Mouse (Mus musculus): ENCODE measurements around the gene Chchd2.
"Not testable (repeated sequence)": the region's sequence is repeated elsewhere in the genome, so short reads cannot be mapped to it uniquely, and the experiment has no call there.

Gene Chchd2

GRCm38 (mm10) chr5:129886911-129887636 is at the start of gene Chchd2:
Chchd2 (minus strand) TSS chr5:129887470.
- peak; percentile 92 to 93 for DNase-seq

- no peak for DNase-seq
Observed at GRCm38 (mm10) chr5:129936941-129937340, 49.7 kb upstream of the Chchd2 start.

- DNase-seq: no peak
Observed at GRCm38 (mm10) chr5:129929924-129930855, 42.9 kb upstream of the Chchd2 start.

- DNase-seq: no peak
Observed at GRCm38 (mm10) chr5:129925933-129926332, 38.7 kb upstream of the Chchd2 start.

- DNase-seq: no peak
Observed at GRCm38 (mm10) chr5:129924820-129925452, 37.7 kb upstream of the Chchd2 start.

GRCm38 (mm10) chr5:129921972-129922371 is 34.7 kb upstream of the Chchd2 start:
- DNase-seq: no peak

GRCm38 (mm10) chr5:129919320-129919719 is 32.0 kb upstream of the Chchd2 start:
- no peak for DNase-seq

- DNase-seq: no peak
Observed at GRCm38 (mm10) chr5:129918752-129919151, 31.5 kb upstream of the Chchd2 start.

- DNase-seq: no peak
Observed at GRCm38 (mm10) chr5:129918065-129918651, 30.9 kb upstream of the Chchd2 start.

- DNase-seq: not testable (repeated sequence)
Observed at GRCm38 (mm10) chr5:129915491-129915890, 28.2 kb upstream of the Chchd2 start.

GRCm38 (mm10) chr5:129914024-129914423 is 26.8 kb upstream of the Chchd2 start:
- DNase-seq: peak; percentile 11 to 36

GRCm38 (mm10) chr5:129909591-129909990 is 22.3 kb upstream of the Chchd2 start:
- no peak for DNase-seq

GRCm38 (mm10) chr5:129909147-129909546 is 21.9 kb upstream of the Chchd2 start:
- DNase-seq: no peak

- peak; percentile 89 to 93 for DNase-seq
Observed at GRCm38 (mm10) chr5:129908242-129908965, 21.1 kb upstream of the Chchd2 start, which contains the start of gene Nupr1l. Nupr1l (plus strand) TSS chr5:129908540.

- DNase-seq: no peak
Observed at GRCm38 (mm10) chr5:129907775-129908174, 20.5 kb upstream of the Chchd2 start.

GRCm38 (mm10) chr5:129898449-129898848 is 11.2 kb upstream of the Chchd2 start, which contains the start of gene Phkg1:
Phkg1 (minus strand) TSS chr5:129898549.
- no peak for DNase-seq

GRCm38 (mm10) chr5:129895198-129896088 is 8.2 kb upstream of the Chchd2 start, which contains the start of gene Zbed5:
Zbed5 (plus strand) TSS chr5:129895723.
- peak; percentile 85 to 89 for DNase-seq

GRCm38 (mm10) chr5:129890390-129890789 is 3.1 kb upstream of the Chchd2 start:
- DNase-seq: not testable (repeated sequence)

GRCm38 (mm10) chr5:129886271-129886670 is 999 bp downstream of the Chchd2 start:
- DNase-seq: no peak

- no peak for DNase-seq
Observed at GRCm38 (mm10) chr5:129879888-129880287, 7.4 kb downstream of the Chchd2 start.

- peak; percentile 37 to 65 for DNase-seq
Observed at GRCm38 (mm10) chr5:129878946-129879345, 8.3 kb downstream of the Chchd2 start.
